Mouse (Mus musculus): ENCODE results near the gene Clca3a1.
A peak's percentile ranks its signal among the peaks of the same experiment; 100 is the strongest.
"Not testable (repeated sequence)": the region's sequence is repeated elsewhere in the genome, so short reads cannot be mapped to it uniquely, and the experiment has no call there.

Gene Clca3a1

DNA sequence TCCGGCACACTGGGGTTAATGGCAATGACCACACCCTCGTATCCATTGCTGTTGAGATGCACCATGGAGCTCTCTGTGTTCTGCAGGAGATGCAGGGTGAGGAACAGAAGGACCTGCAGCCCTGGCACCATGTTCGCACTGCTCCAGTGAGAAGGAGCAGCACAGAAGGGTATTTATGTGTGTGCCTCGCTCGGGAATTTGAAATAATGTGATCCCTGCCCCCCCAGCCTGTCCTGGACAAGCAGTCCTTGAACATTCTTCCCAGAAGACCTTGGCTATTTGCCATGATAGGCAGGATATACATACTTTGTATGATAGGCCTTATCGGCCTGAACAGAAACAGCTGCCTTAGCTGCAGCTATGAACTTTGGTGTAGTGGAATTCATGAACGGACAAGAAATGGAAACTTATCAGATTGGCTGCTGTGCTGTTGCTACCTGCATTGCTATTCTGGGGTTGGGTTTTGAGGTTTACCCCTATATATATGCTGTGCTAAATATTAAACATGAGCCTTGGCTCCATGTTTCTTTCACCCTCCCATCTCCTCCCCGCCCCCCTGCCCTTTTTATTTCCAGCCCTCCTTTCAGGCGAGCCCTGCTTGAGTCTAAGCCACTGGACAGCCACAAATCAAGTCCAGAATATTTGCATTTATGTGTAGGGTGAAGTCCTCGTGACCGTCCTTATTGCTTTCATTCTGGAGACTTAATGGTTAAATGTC is at the start of gene Clca3a1:
Gene Clca3a1, minus strand, starts transcription at position 386 of the 718 bp plus-strand sequence.
- DNase-seq (ENCODE audit: low spot score) = peak; percentile 20

DNA sequence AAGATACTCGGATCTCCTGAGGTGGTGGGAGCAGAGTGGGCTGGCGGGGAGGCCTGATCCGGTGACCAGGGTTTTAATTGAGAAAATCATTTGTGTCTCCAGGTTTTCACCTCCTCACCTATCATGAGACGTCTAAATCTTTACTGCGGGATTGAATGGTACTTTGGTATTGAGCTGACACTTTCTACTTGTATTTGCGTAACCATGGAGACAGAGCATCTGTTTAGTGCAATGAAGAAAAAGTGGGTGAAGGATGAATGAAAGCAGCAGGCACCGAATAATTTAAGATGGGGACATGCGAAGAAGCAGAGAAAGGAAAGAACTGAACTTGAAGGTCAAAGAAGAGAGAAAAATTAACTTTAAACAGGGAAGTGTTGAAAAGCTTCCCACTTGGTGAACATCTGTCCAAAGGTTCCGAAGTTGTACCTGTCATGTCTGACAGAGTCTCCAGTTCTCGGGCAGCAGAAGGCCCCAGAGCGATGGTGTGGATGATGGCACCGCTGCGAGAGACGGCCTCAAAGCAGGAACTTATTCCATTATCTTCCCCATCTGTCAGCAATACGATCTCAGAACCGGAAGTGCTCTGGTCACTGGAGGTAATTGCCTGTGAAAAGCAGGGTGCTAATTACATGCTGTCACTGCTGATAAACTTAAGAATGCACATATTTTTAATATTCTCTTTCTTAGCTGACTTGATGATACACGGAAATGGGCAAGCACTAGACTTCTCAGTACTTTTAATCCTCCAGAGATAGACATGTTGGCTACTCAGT is 47.6 kb upstream of the Clca3a1 start:
- DNase-seq (ENCODE audit: low spot score) = not testable (repeated sequence)

DNA sequence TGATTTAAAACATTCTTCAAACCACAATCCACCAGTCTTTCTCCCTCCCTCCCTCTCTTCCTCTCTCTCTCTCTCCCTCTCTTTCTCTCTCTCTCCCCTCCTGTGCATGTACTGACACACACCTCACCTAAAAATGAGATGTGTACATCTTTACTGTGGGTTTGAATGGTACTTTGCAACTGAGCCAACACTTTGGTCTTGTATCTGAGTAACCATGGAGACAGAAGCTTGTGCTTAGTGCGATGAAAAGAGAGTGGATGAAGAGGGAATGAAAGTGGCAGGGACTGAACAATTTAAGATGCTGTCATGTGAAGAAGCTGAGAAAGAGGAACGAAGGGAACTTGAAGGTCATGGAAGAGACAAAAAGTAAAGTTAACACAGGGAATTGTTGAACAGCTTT is 45.8 kb upstream of the Clca3a1 start:
- not testable (repeated sequence) for DNase-seq (ENCODE audit: low spot score)

DNA sequence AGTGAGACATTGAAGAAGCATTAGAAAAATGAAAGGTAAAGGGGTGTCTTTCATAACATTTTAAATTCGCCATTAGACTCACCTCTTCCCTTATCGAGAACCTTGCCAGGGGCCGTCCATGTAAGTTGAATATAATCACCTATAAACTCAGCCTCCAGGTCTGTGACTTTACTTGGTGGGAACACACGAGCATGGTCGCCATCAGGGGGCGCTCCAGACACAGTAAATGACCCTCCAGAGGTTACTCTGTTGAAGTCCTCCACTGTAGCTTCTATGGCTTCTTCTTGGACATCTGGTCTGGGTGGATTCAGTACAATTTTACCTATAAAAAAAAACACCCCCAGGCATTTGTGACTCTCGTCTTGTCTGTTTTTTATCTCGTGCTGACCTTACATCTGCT is 41.1 kb upstream of the Clca3a1 start:
- DNase-seq (ENCODE audit: low spot score) = peak; percentile 33

DNA sequence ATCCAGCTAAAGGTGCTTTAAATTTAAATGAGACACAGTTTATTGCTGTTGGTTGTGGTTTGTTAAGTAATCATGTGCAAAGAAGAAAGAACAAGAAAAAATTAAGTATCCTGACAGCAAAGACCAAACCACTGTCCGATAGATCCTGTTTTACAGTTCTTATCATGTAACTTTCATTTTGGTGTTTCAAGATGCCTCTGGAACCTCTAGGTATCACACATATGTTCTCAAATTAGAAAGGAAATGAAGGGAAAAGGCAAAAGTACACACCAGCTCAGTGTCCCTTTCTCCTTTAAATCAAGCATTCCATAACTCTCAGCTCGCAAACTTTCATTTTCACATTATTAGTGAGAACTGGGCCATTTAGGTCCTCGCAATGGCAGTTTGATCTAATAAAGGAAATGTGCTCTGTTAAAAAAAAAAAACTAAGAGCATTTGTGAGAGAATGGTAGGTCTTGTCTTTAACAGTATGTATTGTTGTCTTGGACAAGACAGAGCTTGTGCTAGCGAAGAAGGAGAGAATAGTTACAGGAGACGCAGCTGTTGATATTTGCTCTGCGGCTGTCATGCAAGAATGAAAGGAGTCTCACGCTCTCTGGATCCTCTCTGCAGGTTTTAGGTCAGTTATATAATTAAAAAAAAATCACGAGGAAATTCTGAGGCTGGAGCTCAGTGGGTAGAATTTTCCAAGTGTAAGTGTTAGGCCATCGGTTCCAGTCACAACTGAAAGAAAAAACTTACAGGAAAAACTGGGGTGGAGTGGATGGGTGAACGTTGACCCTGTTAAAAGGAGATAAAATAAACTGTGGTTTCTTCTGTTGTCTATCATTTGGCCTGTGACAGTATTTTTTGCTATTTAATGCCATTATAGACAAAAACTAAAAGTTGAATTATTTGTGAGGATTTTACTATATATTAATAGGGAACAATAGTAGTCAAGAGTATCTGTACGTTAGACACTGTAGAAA is 24.7 kb upstream of the Clca3a1 start:
- no peak for DNase-seq (ENCODE audit: low spot score)

DNA sequence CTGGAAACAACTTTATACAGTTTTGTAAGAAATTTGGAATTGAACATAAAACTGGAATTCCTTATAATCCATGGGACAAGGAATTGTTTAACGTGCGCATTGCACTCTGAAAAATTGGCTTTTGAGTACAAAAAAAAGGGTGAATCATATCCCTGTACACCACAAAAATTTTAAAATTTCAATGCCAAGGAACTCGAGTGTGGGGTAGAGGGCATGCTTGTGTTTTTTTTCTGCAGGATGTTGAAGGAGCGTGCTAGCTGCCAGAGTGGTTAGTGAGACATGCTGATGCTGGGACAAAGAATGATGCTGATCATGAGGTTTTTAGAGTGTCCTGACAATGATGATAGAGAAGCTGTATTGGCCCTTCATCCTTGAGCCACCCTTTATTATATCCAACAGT is 4.4 kb upstream of the Clca3a1 start:
- DNase-seq (ENCODE audit: low spot score) = no peak

DNA sequence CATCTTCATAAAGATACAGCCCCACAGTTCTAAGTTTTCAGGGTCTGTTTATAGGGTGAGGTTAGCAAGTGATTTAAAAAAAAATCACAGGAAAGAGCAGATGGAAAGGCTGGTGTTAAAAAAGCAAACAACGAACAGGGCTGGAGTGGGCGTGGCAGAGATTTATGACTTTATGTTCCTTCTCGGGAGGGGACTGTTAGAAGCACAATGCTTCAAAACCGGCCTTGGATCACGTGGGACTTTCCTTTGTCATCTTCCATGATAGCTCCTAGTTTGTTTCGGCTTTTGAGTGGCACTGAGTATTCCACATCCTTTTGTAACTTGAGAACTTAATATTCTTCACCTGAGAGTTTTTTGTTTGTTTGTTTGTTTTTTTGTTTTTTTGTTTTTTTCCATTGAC is 677 bp upstream of the Clca3a1 start:
- DNase-seq (ENCODE audit: low spot score) = no peak

DNA sequence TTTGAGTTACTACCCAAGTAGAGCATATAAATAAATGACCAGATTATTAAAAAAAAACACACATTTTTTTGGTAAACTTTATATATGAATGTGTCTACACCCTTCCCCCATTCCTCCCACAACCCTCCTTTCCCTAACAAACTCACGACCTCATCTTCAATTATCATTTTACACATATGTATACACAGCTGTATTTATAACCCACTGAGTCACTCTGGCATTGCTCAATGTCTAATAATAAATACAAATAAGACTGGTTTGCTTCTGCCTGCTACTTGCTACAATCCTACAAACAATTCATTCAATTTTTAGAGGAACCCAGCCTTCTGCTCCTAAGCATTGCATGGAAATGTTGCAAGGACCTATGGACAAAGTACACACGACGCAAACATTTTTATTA is 1.1 kb downstream of the Clca3a1 start:
- DNase-seq (ENCODE audit: low spot score) = no peak

DNA sequence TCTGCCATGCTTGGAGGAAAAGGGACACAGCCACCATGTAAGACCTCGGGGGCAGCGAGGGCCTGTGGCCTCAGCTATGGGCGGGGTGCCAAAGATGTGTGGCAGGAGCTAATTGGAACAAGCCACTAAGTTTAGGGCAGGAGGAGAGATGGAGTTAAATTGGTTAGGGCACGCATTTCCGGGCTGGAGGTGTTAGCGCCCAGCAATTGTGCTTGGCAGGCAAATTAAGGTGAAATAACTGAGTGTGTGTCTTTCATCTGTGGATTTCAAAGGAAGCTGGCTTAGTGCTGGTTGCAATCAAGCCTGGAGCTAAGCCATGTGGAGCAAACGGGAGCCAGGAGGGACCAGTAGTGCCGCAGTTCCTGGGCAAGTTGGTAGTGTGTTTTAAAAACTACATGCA is 4.7 kb downstream of the Clca3a1 start:
- DNase-seq (ENCODE audit: low spot score) = not testable (repeated sequence)

DNA sequence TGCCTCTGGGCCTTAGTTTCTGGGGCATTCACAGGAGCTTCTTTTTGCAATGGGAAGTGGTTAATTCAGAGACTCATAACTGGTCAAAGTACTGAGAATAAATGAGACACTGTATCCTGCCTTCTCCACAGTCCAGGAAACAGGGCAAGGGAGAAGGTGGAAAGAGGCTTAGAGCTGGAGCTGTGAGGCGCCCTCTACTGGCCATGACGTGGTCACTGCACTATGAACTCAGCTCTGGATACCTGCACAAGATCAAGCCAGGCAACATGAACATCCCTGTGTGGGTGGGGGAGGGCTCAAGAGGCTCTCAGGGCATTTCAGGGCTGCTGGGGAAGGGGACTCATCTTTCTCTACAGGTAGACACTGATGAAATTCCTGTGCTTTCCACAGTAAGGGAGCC is 7.7 kb downstream of the Clca3a1 start:
- DNase-seq (ENCODE audit: low spot score) = no peak

DNA sequence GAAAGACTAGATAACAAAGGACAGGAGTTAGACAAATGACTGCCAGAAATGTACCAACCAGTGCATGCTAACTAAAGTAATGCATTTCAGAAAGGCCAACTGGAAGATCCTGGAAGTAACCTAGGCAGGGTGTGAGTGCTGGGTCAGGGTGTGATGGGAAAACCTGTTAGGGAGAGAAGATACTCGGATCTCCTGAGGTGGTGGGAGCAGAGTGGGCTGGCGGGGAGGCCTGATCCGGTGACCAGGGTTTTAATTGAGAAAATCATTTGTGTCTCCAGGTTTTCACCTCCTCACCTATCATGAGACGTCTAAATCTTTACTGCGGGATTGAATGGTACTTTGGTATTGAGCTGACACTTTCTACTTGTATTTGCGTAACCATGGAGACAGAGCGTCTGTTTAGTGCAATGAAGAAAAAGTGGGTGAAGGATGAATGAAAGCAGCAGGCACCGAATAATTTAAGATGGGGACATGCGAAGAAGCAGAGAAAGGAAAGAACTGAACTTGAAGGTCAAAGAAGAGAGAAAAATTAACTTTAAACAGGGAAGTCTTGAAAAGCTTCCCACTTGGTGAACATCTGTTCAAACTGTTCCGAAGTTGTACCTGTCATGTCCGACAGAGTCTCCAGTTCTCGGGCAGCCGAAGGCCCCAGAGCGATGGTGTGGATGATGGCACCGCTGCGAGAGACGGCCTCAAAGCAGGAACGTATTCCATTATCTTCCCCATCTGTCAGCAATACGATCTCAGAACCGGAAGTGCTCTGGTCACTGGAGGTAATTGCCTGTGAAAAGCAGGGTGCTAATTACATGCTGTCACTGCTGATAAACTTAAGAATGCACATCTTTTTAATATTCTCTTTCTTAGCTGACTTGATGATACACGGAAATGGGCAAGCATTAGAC is 11.5 kb downstream of the Clca3a1 start:
- DNase-seq (ENCODE audit: low spot score) = not testable (repeated sequence)

DNA sequence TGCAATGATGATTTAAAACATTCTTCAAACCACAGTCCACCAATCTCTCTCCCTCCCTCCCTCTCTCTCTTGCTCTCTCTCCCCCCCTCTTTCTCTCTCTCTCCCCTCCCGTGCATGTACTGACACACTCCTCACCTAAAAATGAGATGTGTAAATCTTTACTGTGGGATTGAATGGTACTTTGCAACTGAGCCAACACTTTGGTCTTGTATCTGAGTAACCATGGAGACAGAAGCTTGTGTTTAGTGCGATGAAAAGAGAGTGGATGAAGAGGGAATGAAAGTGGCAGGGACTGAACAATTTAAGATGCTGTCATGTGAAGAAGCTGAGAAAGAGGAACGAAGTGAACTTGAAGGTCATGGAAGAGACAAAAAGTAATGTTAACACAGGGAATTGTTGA is 13.1 kb downstream of the Clca3a1 start:
- DNase-seq (ENCODE audit: low spot score) = not testable (repeated sequence)

DNA sequence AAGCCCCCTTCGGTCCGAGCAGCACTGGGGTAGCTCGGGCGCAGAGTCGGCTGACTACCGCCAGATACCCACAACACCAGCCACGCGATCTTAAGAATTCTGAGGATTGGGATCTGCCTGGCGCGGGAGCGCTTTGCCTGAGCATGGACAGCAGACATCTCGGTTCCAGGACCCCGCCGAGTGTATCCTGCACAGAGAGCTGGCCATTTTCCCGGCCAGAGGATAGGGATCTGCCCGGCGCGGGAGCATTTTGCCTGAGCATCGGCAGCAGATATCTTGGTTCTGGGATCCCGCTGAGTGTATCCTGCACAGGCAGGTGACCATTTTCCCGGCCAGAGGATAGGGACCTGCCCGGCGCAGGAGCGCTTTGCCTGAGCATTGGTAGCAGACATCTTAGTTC is 22.4 kb downstream of the Clca3a1 start:
- not testable (repeated sequence) for DNase-seq (ENCODE audit: low spot score)

DNA sequence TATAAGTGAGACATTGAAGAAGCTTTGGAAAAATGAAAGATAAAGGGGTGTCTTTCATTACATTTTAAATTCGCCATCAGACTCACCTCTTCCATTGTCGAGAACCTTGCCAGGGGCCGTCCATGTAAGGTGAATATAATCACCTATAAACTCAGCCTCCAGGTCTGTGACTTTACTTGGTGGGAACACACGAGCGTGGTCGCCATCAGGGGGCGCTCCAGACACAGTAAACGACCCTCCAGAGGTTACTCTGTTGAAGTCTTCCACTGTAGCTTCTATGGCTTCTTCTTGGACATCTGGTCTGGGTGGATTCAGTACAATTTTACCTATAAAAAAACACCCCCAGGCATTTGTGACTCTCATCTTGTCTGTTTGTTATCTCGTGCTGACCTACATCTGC is 23.9 kb downstream of the Clca3a1 start:
- DNase-seq (ENCODE audit: low spot score) = peak; percentile 57

DNA sequence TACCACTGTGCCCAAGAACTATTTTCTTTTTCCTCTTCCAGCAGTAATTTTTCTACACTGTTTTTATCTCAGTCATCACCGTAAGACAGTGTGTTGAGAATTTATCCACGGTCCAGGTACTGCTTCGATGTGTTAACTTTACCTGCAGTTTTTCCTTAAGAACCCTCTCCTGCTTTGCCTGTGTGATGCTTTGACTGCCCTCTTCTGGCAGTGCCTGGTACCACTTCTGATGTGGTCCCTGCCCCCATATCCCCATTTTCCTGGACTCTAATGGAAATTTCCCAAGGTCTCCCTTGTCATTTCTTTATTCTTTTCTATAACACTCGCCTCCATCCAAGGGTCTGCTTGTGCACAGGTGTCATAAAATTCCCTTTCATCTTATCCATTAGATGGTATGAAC is 37.3 kb downstream of the Clca3a1 start:
- peak; percentile 51 for DNase-seq (ENCODE audit: low spot score)

DNA sequence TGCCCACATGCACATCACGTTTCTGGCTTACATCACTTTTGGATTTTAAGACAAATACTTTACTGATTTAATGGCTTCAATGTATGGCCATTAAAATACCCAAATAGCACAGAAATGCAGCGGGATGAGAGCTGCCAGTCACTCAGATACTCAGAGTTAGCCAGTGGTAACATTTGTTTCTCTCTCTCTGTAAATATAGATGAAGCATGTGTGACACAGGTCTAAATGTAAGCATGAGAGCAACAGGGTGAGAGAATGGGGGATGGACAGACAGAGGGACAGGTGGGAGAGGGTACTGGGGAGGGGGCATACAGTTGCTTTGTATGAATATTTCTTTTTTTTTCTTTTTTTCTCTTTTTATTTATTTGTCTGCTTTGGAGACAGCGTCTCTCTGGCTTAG is 38.2 kb downstream of the Clca3a1 start:
- not testable (repeated sequence) for DNase-seq (ENCODE audit: low spot score)

DNA sequence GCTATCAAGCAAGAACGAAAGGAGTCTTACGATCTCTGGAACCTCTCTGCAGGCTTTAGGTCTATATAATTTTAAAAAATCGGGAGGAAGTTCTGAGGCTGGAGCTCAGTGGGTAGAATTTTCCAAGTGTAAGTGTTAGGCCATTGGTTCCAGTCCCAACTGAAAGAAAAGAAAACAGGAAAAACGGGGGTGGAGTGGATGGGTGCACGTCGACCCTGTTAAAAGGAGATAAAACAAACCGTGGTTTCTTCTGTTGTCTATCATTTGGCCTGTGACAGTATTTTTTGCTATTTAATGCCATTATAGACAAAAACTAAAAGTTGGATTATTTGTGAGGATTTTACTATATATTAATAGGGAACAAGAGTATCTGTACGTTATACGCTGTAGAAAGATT is 38.9 kb downstream of the Clca3a1 start:
- no peak for DNase-seq (ENCODE audit: low spot score)

DNA sequence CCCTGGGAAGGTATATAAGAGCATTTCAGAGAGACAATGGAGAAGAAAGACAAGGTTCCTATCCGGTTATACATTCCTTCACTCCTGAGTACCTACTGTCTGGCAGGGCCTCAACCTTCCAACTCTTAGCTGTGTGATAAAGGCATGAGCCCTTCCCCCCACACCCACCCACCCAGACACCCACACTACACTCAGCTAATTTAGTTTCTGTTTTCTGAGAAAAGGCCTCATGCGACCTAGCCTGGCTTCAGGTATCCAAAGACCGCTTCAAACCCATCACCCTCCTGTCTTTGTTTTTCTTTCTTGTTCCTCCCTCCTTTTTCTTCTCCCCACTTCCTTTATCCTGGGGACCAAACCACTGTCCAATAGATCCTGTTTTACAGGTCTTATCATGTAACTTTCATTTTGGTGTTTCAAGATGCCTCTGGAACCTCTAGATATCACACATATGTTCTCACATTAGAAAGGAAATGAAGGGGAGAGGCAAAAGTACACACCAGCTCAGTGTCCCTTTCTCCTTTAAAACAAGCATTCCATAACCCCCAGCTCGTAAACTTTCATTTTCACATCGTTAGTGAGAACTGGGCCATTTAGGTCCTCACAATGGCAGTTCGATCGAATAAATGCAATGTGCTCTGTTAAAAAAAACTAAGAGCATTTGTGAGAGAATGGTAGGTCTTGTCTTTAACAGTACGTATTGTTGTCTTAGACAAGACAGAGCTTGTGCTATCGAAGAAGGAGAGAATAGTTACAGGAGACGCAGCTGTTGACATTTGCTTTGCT is 39.5 kb downstream of the Clca3a1 start:
- no peak for DNase-seq (ENCODE audit: low spot score)

DNA sequence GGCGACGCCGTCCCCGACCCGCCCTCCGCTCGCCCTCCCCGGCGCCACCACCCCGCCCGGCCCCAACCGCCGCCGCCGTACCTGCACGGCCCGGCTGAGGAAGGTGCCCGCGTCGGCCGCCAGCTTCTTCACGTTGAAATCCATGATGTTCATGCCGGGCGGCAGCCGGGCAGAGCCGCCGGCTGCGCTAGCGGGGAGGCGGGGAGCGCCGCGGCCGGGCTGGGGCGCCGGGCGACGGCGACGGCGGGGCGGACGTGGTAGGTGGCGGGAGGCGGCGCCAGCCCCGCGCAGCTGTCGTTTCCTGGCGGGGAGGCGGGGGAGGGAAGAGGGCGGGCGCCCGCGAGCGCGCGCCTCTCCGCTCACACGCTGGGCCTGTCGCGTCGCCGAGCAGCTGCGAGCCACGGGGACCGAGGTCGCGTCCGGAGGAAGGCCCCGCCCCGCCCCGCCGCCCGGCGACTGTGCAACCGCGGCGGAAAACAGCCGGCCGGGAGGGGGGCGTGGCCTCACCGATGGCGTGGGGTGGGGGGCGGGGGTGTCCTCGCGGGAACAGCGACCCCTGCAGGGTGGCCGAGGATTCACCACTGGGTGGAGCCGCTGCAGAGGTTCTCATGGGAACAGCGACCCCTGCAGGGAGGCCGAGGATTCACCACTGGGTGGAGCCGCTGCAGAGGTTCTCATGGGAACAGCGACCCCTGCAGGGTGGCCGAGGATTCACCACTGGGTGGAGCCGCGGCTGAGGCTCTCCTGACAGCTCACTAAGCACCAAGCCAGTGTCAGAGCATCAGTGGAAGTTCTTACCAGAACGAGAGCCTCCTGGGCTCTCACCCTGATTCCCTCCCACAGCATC is 40.7 kb downstream of the Clca3a1 start, which contains the start of gene Sh3glb1:
Gene Sh3glb1, minus strand, starts transcription at position 435 of the 847 bp plus-strand sequence.
- DNase-seq (ENCODE audit: low spot score) = peak; percentile 98

All from ovary, postnatal 36 days (tissue).